Mouse (Mus musculus): ENCODE results near the gene Dpp4. TPM values are rescaled to one million over a fixed set of nuclear protein-coding genes. Genes with fewer than 3 reads are reported as not detected.

The Dpp4 gene
- polyA plus RNA-seq, 1 experiment from 2014 or later = 41.8 TPM

GRCm38 (mm10) chr2:62411211-62412080 is 585 bp downstream of the Dpp4 start:
- WGBS = 5% methylated on average over 47 of the region's 47 CpGs
- no peaks in the 10 kb centered on the region for H3K36me3 ChIP-seq (ENCODE audit: insufficient read depth, low read length)
- H3K27me3 ChIP-seq (replicated peaks; ENCODE audit: insufficient read depth, low read length) = no peaks in the 10 kb centered on the region
- TF ChIP-seq CTCF (IDR thresholded peaks at IDR 0.05) (peak; percentile 32), EP300 (IDR thresholded peaks at IDR 0.05) (no peak)
- no peaks in the 10 kb centered on the region for H3K9me3 ChIP-seq (ENCODE audit: low read length)
- H3K27ac ChIP-seq (ENCODE audit: low read length) = peak overlapping the region; percentile 73
- H3K4me3 ChIP-seq (ENCODE audit: low read depth, low read length) = peak overlapping the region; percentile 42
- peak overlapping the region; percentile 17; the same call in 1 of the 2 replicates for H3K9ac ChIP-seq (replicated peaks; ENCODE audit: low read depth)
- H3K4me2 ChIP-seq (replicated peaks; ENCODE audit: low read depth, low read length) = peak overlapping the region; percentile 75
- H3K4me1 ChIP-seq (ENCODE audit: insufficient read depth, low read depth, low read length) = peaks cover 4% of the 10 kb centered on the region; the same call in 1 of the 2 replicates
- peak; percentile 66 for ATAC-seq
- DNase-seq (ENCODE audit: low spot score) = peak; percentile 74

- Histone ChIP-seq H3K36me3 (ENCODE audit: insufficient read depth, low read length) (no peaks in the 10 kb centered on the region), H3K4me3 (ENCODE audit: low read depth, low read length) (peak overlapping the region; percentile 6; the same call in 1 of the 2 replicates), H3K9me3 (ENCODE audit: low read length) (no peaks in the 10 kb centered on the region), H3K4me2 (replicated peaks; ENCODE audit: low read depth, low read length) (peak overlapping the region; percentile 29), H3K27me3 (replicated peaks; ENCODE audit: insufficient read depth, low read length) (no peaks in the 10 kb centered on the region), H3K4me1 (ENCODE audit: insufficient read depth, low read depth, low read length) (peaks cover 4% of the 10 kb centered on the region; the same call in 1 of the 2 replicates), H3K9ac (replicated peaks; ENCODE audit: low read depth) (no peak overlapping the region), H3K27ac (ENCODE audit: low read length) (peak overlapping the region; percentile 11)
- ATAC-seq (peak; percentile 90), DNase-seq (ENCODE audit: low spot score) (peak; percentile 90)
- WGBS = 3% methylated on average over 4 of the region's 4 CpGs
- TF ChIP-seq CTCF (IDR thresholded peaks at IDR 0.05) (no peak), EP300 (IDR thresholded peaks at IDR 0.05) (peak; percentile 80)
Measured at GRCm38 (mm10) chr2:62408701-62409201, 3.3 kb downstream of the Dpp4 start.

- peak overlapping the region; percentile 29; the same call in 1 of the 2 replicates for H3K4me2 ChIP-seq (replicated peaks; ENCODE audit: low read depth, low read length)
- H3K27ac ChIP-seq (ENCODE audit: low read length) = peak overlapping the region; percentile 11; the same call in 1 of the 2 replicates
- no peaks in the 10 kb centered on the region for H3K9me3 ChIP-seq (ENCODE audit: low read length)
- no peaks in the 10 kb centered on the region for H3K36me3 ChIP-seq (ENCODE audit: insufficient read depth, low read length)
- no peak overlapping the region for H3K4me3 ChIP-seq (ENCODE audit: low read depth, low read length)
- H3K4me1 ChIP-seq (ENCODE audit: insufficient read depth, low read depth, low read length) = peaks cover 4% of the 10 kb centered on the region; the same call in 1 of the 2 replicates
- H3K27me3 ChIP-seq (replicated peaks; ENCODE audit: insufficient read depth, low read length) = no peaks in the 10 kb centered on the region
- no peak overlapping the region for H3K9ac ChIP-seq (replicated peaks; ENCODE audit: low read depth)
- TF ChIP-seq EP300 (IDR thresholded peaks at IDR 0.05) (no peak), CTCF (IDR thresholded peaks at IDR 0.05) (no peak)
- no peak for DNase-seq (ENCODE audit: low spot score)
- WGBS = 72% methylated on average over 5 of the region's 5 CpGs
- no peak for ATAC-seq
Measured at GRCm38 (mm10) chr2:62408216-62408615, 3.8 kb downstream of the Dpp4 start.

GRCm38 (mm10) chr2:62403556-62404135 is 8.4 kb downstream of the Dpp4 start:
- H3K4me1 ChIP-seq (ENCODE audit: insufficient read depth, low read depth, low read length) = no peaks in the 10 kb centered on the region; the same call in 1 of the 2 replicates
- ATAC-seq = no peak
- no peak overlapping the region for H3K4me2 ChIP-seq (replicated peaks; ENCODE audit: low read depth, low read length)
- H3K27ac ChIP-seq (ENCODE audit: low read length) = no peak overlapping the region
- TF ChIP-seq CTCF (IDR thresholded peaks at IDR 0.05) = no peak
- no peak for TF ChIP-seq EP300 (IDR thresholded peaks at IDR 0.05)
- H3K9ac ChIP-seq (replicated peaks; ENCODE audit: low read depth) = no peak overlapping the region
- H3K9me3 ChIP-seq (ENCODE audit: low read length) = no peaks in the 10 kb centered on the region
- H3K4me3 ChIP-seq (ENCODE audit: low read depth, low read length) = no peak overlapping the region
- no peak for DNase-seq (ENCODE audit: low spot score)
- 51% methylated on average over 5 of the region's 5 CpGs for WGBS
- H3K27me3 ChIP-seq (replicated peaks; ENCODE audit: insufficient read depth, low read length) = no peaks in the 10 kb centered on the region
- H3K36me3 ChIP-seq (ENCODE audit: insufficient read depth, low read length) = no peaks in the 10 kb centered on the region

- no peaks in the 10 kb centered on the region for H3K9me3 ChIP-seq (ENCODE audit: low read length)
- no peak overlapping the region for H3K27ac ChIP-seq (ENCODE audit: low read length)
- WGBS = 83% methylated on average over 6 of the region's 6 CpGs
- no peaks in the 10 kb centered on the region for H3K27me3 ChIP-seq (replicated peaks; ENCODE audit: insufficient read depth, low read length)
- DNase-seq (ENCODE audit: low spot score) = no peak
- no peak overlapping the region for H3K4me3 ChIP-seq (ENCODE audit: low read depth, low read length)
- no peak overlapping the region for H3K9ac ChIP-seq (replicated peaks; ENCODE audit: low read depth)
- H3K36me3 ChIP-seq (ENCODE audit: insufficient read depth, low read length) = no peaks in the 10 kb centered on the region
- no peak overlapping the region for H3K4me2 ChIP-seq (replicated peaks; ENCODE audit: low read depth, low read length)
- TF ChIP-seq CTCF (IDR thresholded peaks at IDR 0.05) = no peak
- TF ChIP-seq EP300 (IDR thresholded peaks at IDR 0.05) = no peak
- peaks cover 4% of the 10 kb centered on the region; the same call in 1 of the 2 replicates for H3K4me1 ChIP-seq (ENCODE audit: insufficient read depth, low read depth, low read length)
- no peak for ATAC-seq
Measured at GRCm38 (mm10) chr2:62401011-62401410, 11.0 kb downstream of the Dpp4 start.

- DNase-seq (ENCODE audit: low spot score) (no peak), ATAC-seq (no peak)
- Histone ChIP-seq H3K4me2 (replicated peaks; ENCODE audit: low read depth, low read length) (no peak overlapping the region), H3K4me1 (ENCODE audit: insufficient read depth, low read depth, low read length) (peaks cover 4% of the 10 kb centered on the region; the same call in 1 of the 2 replicates), H3K27me3 (replicated peaks; ENCODE audit: insufficient read depth, low read length) (no peaks in the 10 kb centered on the region), H3K4me3 (ENCODE audit: low read depth, low read length) (no peak overlapping the region), H3K9ac (replicated peaks; ENCODE audit: low read depth) (no peak overlapping the region), H3K36me3 (ENCODE audit: insufficient read depth, low read length) (no peaks in the 10 kb centered on the region), H3K27ac (ENCODE audit: low read length) (no peak overlapping the region), H3K9me3 (ENCODE audit: low read length) (no peaks in the 10 kb centered on the region)
- no peak for TF ChIP-seq CTCF (IDR thresholded peaks at IDR 0.05)
- TF ChIP-seq EP300 (IDR thresholded peaks at IDR 0.05) = no peak
- WGBS = 93% methylated on average over 2 of the region's 2 CpGs
Measured at GRCm38 (mm10) chr2:62399832-62400231, 12.2 kb downstream of the Dpp4 start.
